8 mouse cellular contexts compared by ENCODE assay signal in the genomic region with DNA sequence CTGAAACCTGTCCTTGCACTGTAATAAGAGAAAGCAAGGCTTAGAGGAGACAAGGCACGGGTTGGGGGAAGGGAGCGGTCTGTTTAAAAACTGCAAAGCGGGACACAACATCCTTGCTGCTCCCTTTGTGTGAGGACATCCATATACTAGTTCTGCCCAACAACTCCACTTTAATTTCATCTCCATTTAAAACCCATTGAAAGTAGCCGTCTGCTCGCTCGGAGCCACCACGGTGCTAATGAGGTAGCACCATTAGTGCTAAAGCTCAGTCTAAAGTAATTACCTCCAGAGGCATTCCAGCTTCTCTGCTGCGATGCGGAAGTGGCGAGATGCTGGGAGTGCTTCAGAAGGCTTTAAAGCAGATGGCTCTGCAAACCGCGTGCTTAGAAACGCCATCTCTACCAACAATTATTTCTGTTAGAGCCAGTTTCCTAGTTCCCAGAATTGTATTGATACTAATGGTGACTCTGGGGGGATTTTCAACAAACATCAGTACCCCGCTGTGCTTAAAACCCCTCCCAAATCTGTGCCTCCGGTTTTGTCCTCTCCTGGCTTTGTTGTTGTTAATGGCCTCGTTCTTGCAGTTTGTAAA.
A peak's percentile ranks its signal among the peaks of the same experiment; 100 is the strongest.
DNase-seq lines count a peak whose midpoint lies in the region; ATAC-seq and TF ChIP-seq lines count a peak whose summit lies in the region.

No protein-coding gene starts in this region.

- no peak for TF ChIP-seq EP300 in stomach, postnatal 0 days (optimal IDR thresholded peaks at IDR 0.05)

- no peaks in the 10 kb centered on the region for H3K27me3 ChIP-seq in heart, embryonic 13.5 days (replicated peaks)
- no peaks in the 10 kb centered on the region for H3K27me3 ChIP-seq in limb, embryonic 14.5 days (ENCODE audit: control insufficient read depth, insufficient read depth, low read length)
- H3K27me3 ChIP-seq in stomach, postnatal 0 days (ENCODE audit: control insufficient read depth, insufficient read depth, low read length): no peaks in the 10 kb centered on the region

- H3K4me2 ChIP-seq in heart, embryonic 13.5 days: peak overlapping the region; percentile 64
- peak overlapping the region; percentile 45 for H3K4me2 ChIP-seq in limb, embryonic 14.5 days (replicated peaks; ENCODE audit: low read depth, low read length, severe bottlenecking)
- peak overlapping the region; percentile 2; the same call in 1 of the 2 replicates for H3K4me2 ChIP-seq in stomach, postnatal 0 days (replicated peaks; ENCODE audit: low read depth)

- peak overlapping the region; percentile 60; the same call in 1 of the 2 replicates for H3K9ac ChIP-seq in heart, embryonic 13.5 days
- H3K9ac ChIP-seq in limb, embryonic 14.5 days (ENCODE audit: low read depth, low read length, severe bottlenecking): peak overlapping the region; percentile 41
- H3K9ac ChIP-seq in stomach, postnatal 0 days (ENCODE audit: low read length): no peak overlapping the region

- H3K4me3 ChIP-seq in heart, embryonic 13.5 days: peak overlapping the region; percentile 41
- H3K4me3 ChIP-seq in limb, embryonic 14.5 days (replicated peaks; ENCODE audit: low read length): peak overlapping the region; percentile 23
- H3K4me3 ChIP-seq in stomach, postnatal 0 days (ENCODE audit: low read depth, low read length): no peak overlapping the region

- no peaks in the 10 kb centered on the region for H3K9me3 ChIP-seq in heart, embryonic 13.5 days
- H3K9me3 ChIP-seq in limb, embryonic 14.5 days (ENCODE audit: control insufficient read depth, low read length): no peaks in the 10 kb centered on the region
- no peaks in the 10 kb centered on the region for H3K9me3 ChIP-seq in stomach, postnatal 0 days (ENCODE audit: control insufficient read depth, low read length)

- DNase-seq in heart, postnatal 14 days: no peak
- peak; percentile 49 for DNase-seq in MN1 (ENCODE audit: low spot score)
- peak; percentile 6 for DNase-seq in limb, embryonic 14.5 days (ENCODE audit: low spot score)
- DNase-seq in stomach, postnatal 0 days (ENCODE audit: low spot score): no peak
- no peak for DNase-seq in testis, postnatal 14 days (ENCODE audit: low spot score)
- no peak for DNase-seq in urinary bladder, adult 2 months (ENCODE audit: low spot score)

- H3K4me1 ChIP-seq in heart, embryonic 13.5 days: peaks cover 13% of the 10 kb centered on the region
- H3K4me1 ChIP-seq in limb, embryonic 14.5 days (ENCODE audit: control insufficient read depth, insufficient read depth, low read length): peaks cover 20% of the 10 kb centered on the region; the same call in 1 of the 2 replicates
- no peaks in the 10 kb centered on the region for H3K4me1 ChIP-seq in stomach, postnatal 0 days (replicated peaks; ENCODE audit: control insufficient read depth, insufficient read depth)

- no peak for TF ChIP-seq CTCF in stomach, postnatal 0 days (IDR thresholded peaks at IDR 0.05; ENCODE audit: low read depth)

- TF ChIP-seq POLR2A in limb, embryonic 14.5 days (IDR thresholded peaks at IDR 0.05; ENCODE audit: borderline replicate concordance, extremely low read depth, insufficient read depth, insufficient read length): no peak

- no peaks in the 10 kb centered on the region for H3K36me3 ChIP-seq in heart, embryonic 13.5 days
- no peaks in the 10 kb centered on the region for H3K36me3 ChIP-seq in limb, embryonic 14.5 days (ENCODE audit: control insufficient read depth, insufficient read depth, low read length)
- no peaks in the 10 kb centered on the region for H3K36me3 ChIP-seq in stomach, postnatal 0 days (ENCODE audit: control insufficient read depth, insufficient read depth, low read length)

- WGBS in heart, embryonic 13.5 days: 6% methylated on average over 16 of the region's 16 CpGs
- 3% methylated on average over 16 of the region's 16 CpGs for WGBS in limb, embryonic 14.5 days
- WGBS in stomach, postnatal 0 days: 19% methylated on average over 16 of the region's 16 CpGs

- H3K27ac ChIP-seq in heart, embryonic 13.5 days (replicated peaks): no peak overlapping the region
- no peak overlapping the region for H3K27ac ChIP-seq in limb, embryonic 14.5 days (replicated peaks; ENCODE audit: low read depth, low read length)
- no peak overlapping the region for H3K27ac ChIP-seq in stomach, postnatal 0 days (replicated peaks)

- intact Hi-C loops in heart, postnatal 14 days (cut with DNase I): no loop called here

- ATAC-seq in heart, embryonic 13.5 days (ENCODE audit: extremely low read depth, insufficient number of reproducible peaks, low FRiP score, low TSS enrichment): no peak
- ATAC-seq in granulocyte monocyte progenitor cell, adult 5-6 weeks (replicated peaks; ENCODE audit: poor library complexity, severe bottlenecking): peak; percentile 33; the same call in 1 of the 2 replicates
- no peak for ATAC-seq in limb, embryonic 14.5 days (ENCODE audit: low FRiP score, low read depth)
- no peak for ATAC-seq in stomach, postnatal 0 days (ENCODE audit: low FRiP score, low TSS enrichment)

Comparison
In these comparisons a context has a peak if more than half of its experiments do, and no peak if none do; other contexts are left out.
1. H3K4me2 ChIP-seq: peak in every context shown above with its lines; median percentile 64 in heart, embryonic 13.5 days; 45 in limb, embryonic 14.5 days; 2 in stomach, postnatal 0 days.
2. DNase-seq: peak in MN1 (single experiment) and limb, embryonic 14.5 days (single experiment); none in heart, postnatal 14 days (0 of 2), stomach, postnatal 0 days (single experiment), testis, postnatal 14 days (single experiment) and urinary bladder, adult 2 months (single experiment).